Mouse (Mus musculus) WW6 (cell line): ENCODE results near the gene Gm12794.
"Not testable (repeated sequence)": the region's sequence is repeated elsewhere in the genome, so short reads cannot be mapped to it uniquely, and the experiment has no call there.

Experiments
- DNase-seq: peaks from one replicate; pipeline ENCODE4 v3.0.0-alpha.2; 2013; ENCODE audit warnings: low read depth, low spot score

Gene Gm12794

GRCm38 (mm10) chr4:101940107-101940506, at the start of gene Gm12794:
TSS of gene Gm12794 (plus strand) at chr4:101940407.
- not testable (repeated sequence) for DNase-seq

DNA sequence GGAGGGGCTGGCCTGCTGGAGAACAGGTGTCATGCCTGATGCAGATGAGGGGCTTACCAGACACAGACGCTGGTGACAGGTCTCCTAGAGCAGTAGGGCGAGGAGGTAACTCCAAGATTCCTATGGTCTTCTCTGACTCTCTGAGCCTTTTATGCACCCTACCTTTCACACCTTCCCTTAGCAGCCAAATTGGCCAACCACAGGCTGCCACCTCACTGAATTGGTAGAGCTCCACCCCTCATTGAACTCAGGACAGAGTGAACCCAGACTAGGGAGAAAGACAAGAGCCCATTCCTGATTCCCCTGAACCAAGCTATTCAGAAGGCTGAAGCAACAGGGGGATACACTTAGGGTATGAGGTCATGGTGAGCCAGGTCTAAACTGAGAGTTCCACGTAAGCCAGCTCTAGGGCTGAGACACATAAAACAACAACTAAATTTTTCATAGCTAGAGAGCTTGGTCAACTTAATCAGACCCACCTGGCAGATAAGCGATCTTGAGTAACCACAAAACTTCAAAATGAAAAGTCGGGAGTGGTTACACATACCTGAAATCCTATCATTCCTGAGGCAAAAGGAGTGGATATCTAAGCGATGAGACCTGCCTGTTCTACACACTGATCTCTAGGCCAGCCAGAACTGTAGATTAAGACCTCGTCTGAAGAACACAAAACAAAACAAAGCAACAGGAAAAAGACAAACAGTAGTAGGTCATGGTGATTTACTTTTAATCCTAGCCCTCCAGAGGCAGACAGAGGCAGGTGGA, 46.4 kb upstream of the Gm12794 start, which contains the start of gene C130073F10Rik:
Gene C130073F10Rik, minus strand, starts transcription at position 134 of the 765 bp plus-strand sequence.
- no peak for DNase-seq

DNA sequence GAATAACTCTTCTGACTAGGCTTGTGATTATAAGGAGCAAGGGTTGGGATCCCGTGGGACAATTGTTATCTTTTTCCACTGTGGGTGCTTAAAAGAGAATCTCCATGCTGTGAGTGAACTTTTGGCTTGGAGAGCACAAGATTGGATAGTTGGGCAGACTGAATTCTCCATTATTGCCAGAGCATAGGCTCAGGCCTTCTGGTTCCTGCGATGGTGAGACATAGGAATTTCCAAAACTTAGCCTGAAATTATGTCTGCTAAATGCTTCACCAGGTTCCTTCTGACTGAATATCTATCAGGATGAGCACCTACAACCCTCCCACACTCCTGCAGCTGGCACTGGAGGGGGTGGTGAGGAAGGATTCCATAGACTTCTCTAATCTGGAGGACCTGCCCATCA, 31.4 kb upstream of the Gm12794 start, which contains the start of gene Gm12800:
Gene Gm12800, plus strand, starts transcription at position 301 of the 400 bp plus-strand sequence.
- DNase-seq, result not testable (repeated sequence)

DNA sequence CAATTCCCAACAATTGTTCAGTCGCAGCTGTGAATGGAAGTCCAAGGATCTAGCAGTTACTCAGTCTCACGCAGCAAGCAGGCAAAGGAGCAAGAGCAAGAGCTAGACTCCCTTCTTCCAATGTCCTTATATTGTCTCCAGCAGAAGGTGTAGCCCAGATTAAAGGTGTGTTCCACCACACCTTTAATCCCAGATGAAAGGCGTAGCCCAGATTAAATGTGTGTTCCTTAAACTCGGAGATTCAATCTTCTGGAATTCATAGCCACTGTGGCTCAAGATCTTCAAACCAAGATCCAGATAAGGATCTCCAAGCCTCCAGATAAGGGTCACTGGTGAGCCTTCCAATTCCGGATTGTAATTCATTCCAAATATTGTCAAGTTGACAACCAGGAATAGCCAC, 40.7 kb downstream of the Gm12794 start, which contains the start of gene Gm12790:
Gene Gm12790, minus strand, starts transcription at position 101 of the 400 bp plus-strand sequence.
- not testable (repeated sequence) for DNase-seq

DNA sequence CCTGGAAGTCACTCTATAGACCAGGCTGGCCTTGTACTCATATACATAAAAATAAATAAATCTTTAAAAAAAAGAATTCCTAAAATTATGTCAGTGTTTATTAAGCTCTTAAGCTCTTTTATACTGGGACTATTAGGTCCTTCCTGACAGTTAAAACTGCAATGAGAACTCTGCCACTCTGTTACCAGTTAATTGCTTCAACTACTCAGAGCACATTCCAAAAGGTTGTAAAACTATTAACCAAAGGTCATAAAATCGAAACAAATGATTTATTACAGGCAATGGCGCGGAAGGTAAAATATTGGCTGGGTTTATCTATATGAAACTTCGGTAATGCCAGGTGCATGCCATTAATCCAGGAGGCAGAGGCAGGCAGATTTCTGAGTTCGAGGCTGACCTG, 45.5 kb downstream of the Gm12794 start:
- no peak for DNase-seq

DNA sequence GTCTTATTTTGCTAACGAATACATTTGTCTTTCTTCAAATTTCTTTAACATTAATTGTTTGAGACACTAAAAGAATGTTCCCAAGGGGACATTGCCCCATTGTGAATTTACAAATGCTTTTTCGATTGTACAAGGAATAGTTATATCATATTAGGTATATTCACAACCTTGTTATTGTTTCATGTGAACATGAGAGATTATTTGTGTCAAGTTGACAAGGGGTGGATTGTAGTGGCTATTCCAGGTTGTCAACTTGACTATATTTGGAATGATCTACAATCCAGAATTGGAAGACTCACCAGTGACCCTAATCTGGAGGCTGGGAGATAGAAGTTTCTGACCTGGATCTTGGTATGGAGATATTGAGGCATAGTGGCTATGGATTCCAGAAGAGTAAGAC, 46.1 kb downstream of the Gm12794 start, which contains the start of gene Gm12789:
Gene Gm12789, plus strand, starts transcription at position 301 of the 400 bp plus-strand sequence.
- not testable (repeated sequence) for DNase-seq
